Mouse (Mus musculus) heart, embryonic 10.5 days (tissue): ENCODE data around the gene Yap1. TPM values are rescaled to one million over a fixed set of nuclear protein-coding genes. Genes with fewer than 3 reads are reported as not detected.

Experiments
- DNase-seq: peaks from one replicate; pipeline ENCODE4 v3.0.0-alpha.2; 2017; ENCODE audit warnings: low spot score
- H3K27ac ChIP-seq: fragments of 300-500 bp; sonication (generic); 2 replicates; pipeline ENCODE4 v1.5.1; 2016; ENCODE audit warnings: mild to moderate bottlenecking
- H3K27me3 ChIP-seq: fragments of 300-500 bp; sonication (generic); 2 replicates; pipeline ENCODE4 v1.6.1; 2016; ENCODE audit warnings: mild to moderate bottlenecking; ENCODE audit not compliant: poor library complexity, insufficient read depth, severe bottlenecking
- H3K36me3 ChIP-seq: fragments of 300-500 bp; sonication (generic); 2 replicates; pipeline ENCODE4 v1.6.1; 2016; ENCODE audit warnings: mild to moderate bottlenecking, moderate library complexity
- H3K4me1 ChIP-seq: fragments of 300-500 bp; sonication (generic); 2 replicates; pipeline ENCODE4 v1.6.1; 2016; ENCODE audit warnings: mild to moderate bottlenecking
- H3K4me3 ChIP-seq: fragments of 300-500 bp; sonication (generic); 2 replicates; pipeline ENCODE4 v1.5.1; 2016; ENCODE audit warnings: mild to moderate bottlenecking, moderate library complexity
- H3K9me3 ChIP-seq: fragments of 300-500 bp; sonication (generic); 2 replicates; pipeline ENCODE4 v1.6.1; 2016; ENCODE audit warnings: mild to moderate bottlenecking, moderate library complexity
- WGBS: fragments of 180-500 bp; shearing (Covaris S2); methylation state at CpG from one replicate; pipeline ENCODE4 v1.1.7; 2016; 5-methylcytosine and 5-hydroxymethylcytosine counted together
- polyA plus RNA-seq: library from polyadenylated mRNA; unstranded; fragments of >200 nt; fragmentation: Nextera tagmentation; extraction: Ambion mirVana; gene quantifications from 2 replicates; pipeline ENCODE4 v1.2.1, GENCODE M21; 2016

The Yap1 gene
- polyA plus RNA-seq, 1 experiment from 2014 or later = 41.3 TPM

DNA sequence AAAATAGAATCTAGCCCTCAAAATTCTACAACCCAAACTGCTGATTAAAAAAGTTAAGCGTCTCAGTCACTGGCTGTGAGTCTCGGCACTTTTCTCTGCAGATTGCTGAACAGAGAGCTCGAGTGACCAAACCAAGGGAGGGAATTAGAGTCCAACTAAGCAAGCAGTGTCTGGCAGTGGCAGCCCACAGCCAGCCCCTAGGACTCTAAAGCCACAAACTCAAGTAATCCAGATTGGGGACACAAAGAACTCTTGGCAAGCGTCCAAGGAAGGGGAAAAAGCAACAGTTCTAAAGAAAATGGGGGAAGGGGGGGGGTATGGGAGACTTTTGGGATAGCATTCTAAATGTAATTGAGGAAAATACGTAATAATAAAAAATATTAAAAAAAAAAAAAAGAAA is 10.1 kb downstream of the Yap1 start:
- no peaks in the 10 kb centered on the region for H3K27me3 ChIP-seq
- peak overlapping the region; percentile 31; the same call in 1 of the 2 replicates for H3K27ac ChIP-seq
- peaks cover 37% of the 10 kb centered on the region for H3K4me1 ChIP-seq
- no peak for DNase-seq
- H3K4me3 ChIP-seq = no peak overlapping the region
- peaks cover 60% of the 10 kb centered on the region for H3K36me3 ChIP-seq
- WGBS = 68% methylated on average over 5 of the region's 5 CpGs
- H3K9me3 ChIP-seq = no peaks in the 10 kb centered on the region

DNA sequence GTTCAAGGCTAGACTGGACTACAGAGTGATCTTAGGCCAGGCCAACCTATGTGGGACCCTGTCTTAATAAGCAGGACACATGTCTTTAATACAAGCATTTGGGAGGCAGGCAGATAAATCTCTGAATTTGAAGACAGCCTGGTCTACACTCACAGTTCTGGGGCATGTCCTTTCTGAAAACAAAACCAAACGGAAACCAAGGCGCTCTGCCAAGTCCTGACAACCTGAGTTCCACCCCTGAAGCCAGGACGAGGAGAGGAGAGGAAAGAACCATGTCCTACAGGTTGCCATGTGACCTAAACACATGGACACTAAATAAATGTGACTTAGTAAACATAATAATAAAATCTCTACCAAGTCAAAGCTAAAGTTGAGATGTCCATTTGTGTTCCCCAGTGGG is 11.7 kb downstream of the Yap1 start:
- peaks cover 60% of the 10 kb centered on the region for H3K36me3 ChIP-seq
- H3K4me1 ChIP-seq = peaks cover 39% of the 10 kb centered on the region
- no peak overlapping the region for H3K4me3 ChIP-seq
- no peak overlapping the region for H3K27ac ChIP-seq
- no peaks in the 10 kb centered on the region for H3K9me3 ChIP-seq
- no peak for DNase-seq
- H3K27me3 ChIP-seq = no peaks in the 10 kb centered on the region
- WGBS = 69% methylated on average over 3 of the region's 3 CpGs

DNA sequence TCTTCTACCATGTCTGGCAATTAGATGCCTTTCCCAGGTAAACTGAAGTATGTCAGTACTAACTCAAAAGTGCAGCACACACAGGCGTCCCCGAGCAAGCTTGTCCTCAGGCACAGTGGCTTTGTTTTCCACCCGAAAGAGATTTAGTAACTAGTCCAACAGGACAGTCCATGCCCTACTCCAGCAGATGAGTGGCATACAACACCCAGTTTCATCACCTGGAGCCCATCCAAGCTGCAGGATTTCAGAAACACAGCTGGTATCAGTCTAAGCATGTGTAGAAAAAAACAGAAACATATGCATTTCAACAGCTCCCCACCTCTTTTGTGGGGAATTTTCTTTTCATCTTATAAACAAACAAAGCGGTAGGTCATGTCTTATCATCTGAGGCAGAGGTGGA is 13.5 kb downstream of the Yap1 start:
- no peak overlapping the region for H3K4me3 ChIP-seq
- no peaks in the 10 kb centered on the region for H3K9me3 ChIP-seq
- 75% methylated on average over 4 of the region's 4 CpGs for WGBS
- H3K36me3 ChIP-seq = peaks cover 61% of the 10 kb centered on the region
- H3K4me1 ChIP-seq = peaks cover 36% of the 10 kb centered on the region
- no peaks in the 10 kb centered on the region for H3K27me3 ChIP-seq
- no peak for DNase-seq
- no peak overlapping the region for H3K27ac ChIP-seq

DNA sequence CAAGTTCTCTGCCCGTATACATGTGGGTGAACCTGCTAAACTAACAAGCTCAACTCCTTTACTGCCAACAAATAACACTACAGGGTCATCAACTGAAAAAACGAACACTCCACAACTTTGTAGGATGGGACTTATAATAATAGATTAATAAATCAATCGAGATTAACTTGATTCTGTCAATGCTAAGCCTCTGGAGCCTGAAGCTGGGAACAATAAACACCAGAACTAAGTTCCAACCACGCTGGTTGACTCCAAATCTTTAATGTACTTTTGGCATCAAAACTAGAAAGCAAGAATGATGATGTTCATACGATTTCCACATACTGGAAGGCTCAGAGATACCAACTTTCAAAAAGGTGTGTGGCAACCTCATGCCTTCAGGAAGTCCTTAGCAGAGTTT is 17.3 kb downstream of the Yap1 start:
- H3K9me3 ChIP-seq = no peaks in the 10 kb centered on the region
- no peak for DNase-seq
- 87% methylated on average over 5 of the region's 5 CpGs for WGBS
- no peak overlapping the region for H3K4me3 ChIP-seq
- peaks cover 53% of the 10 kb centered on the region for H3K4me1 ChIP-seq
- no peaks in the 10 kb centered on the region for H3K27me3 ChIP-seq
- peaks cover 44% of the 10 kb centered on the region for H3K36me3 ChIP-seq
- H3K27ac ChIP-seq = no peak overlapping the region

DNA sequence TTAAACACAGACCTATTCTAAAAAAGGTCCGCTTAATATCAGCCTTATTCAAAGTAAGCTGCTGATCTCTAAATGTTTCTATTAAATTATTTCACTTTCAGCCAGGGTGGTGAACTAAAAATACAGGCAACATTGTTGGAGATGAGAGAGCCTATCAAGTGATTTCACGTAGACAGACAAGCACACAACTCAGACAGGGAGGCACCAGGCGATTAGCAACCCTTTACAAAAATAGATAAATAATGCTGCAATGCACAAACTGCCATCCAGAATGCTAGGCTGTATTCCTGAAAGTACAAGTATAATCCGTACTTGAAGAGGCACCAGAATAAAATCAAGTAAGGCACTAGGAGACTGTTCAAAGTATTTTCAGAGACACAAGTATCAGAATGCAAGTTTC is 20.1 kb downstream of the Yap1 start:
- H3K27ac ChIP-seq = peak overlapping the region; percentile 65; the same call in 1 of the 2 replicates
- H3K4me3 ChIP-seq = no peak overlapping the region
- DNase-seq = no peak
- no peaks in the 10 kb centered on the region for H3K9me3 ChIP-seq
- WGBS = 44% methylated on average over 4 of the region's 4 CpGs
- peaks cover 32% of the 10 kb centered on the region for H3K36me3 ChIP-seq
- H3K27me3 ChIP-seq = no peaks in the 10 kb centered on the region
- H3K4me1 ChIP-seq = peaks cover 48% of the 10 kb centered on the region

DNA sequence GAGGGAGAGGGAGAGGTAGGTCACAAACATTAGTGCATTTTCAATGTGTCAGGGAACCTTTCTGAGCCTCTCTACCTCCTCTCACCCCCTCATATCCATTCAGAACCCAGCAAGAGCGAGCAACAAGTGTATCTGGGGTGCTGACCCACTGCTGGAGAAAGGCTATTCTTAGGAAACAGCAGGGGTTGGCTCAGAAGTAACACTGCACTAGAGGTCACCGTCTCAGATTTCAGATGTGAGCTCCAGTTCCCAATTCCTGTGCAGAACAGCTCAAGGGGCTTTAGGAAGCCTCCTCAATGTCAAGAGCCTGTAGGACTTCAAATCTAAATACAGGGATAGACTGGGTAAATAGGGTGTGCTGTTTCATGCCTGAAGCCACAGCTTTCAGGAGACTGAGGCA is 20.7 kb downstream of the Yap1 start:
- H3K27ac ChIP-seq = peak overlapping the region; percentile 65
- no peak overlapping the region for H3K4me3 ChIP-seq
- no peaks in the 10 kb centered on the region for H3K27me3 ChIP-seq
- H3K9me3 ChIP-seq = no peaks in the 10 kb centered on the region
- peaks cover 29% of the 10 kb centered on the region for H3K36me3 ChIP-seq
- DNase-seq = no peak
- WGBS = 15% methylated on average over 2 of the region's 2 CpGs
- H3K4me1 ChIP-seq = peaks cover 48% of the 10 kb centered on the region

DNA sequence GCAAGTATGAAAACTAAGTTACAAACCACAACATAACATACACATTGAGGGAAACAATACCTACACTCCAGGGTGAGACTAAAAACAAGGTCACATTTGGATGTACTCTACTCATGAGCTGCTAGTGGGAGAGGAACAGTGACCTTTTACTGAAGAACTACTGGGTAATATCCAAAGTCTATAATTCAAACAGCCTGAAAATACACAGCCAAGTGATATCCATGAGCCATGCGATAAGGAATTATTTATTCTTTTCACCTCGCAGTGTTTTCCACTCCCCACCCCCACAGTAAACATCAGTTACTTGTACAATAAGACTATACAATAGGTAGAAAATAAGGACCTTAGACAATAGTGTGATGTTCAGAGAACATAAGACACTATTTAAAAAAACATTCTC is 24.2 kb downstream of the Yap1 start:
- Histone ChIP-seq H3K27ac (no peak overlapping the region), H3K27me3 (no peaks in the 10 kb centered on the region), H3K4me3 (no peak overlapping the region), H3K9me3 (no peaks in the 10 kb centered on the region), H3K4me1 (peaks cover 54% of the 10 kb centered on the region), H3K36me3 (peaks cover 20% of the 10 kb centered on the region)
- WGBS = 75% methylated on average over 2 of the region's 2 CpGs
- DNase-seq = no peak

DNA sequence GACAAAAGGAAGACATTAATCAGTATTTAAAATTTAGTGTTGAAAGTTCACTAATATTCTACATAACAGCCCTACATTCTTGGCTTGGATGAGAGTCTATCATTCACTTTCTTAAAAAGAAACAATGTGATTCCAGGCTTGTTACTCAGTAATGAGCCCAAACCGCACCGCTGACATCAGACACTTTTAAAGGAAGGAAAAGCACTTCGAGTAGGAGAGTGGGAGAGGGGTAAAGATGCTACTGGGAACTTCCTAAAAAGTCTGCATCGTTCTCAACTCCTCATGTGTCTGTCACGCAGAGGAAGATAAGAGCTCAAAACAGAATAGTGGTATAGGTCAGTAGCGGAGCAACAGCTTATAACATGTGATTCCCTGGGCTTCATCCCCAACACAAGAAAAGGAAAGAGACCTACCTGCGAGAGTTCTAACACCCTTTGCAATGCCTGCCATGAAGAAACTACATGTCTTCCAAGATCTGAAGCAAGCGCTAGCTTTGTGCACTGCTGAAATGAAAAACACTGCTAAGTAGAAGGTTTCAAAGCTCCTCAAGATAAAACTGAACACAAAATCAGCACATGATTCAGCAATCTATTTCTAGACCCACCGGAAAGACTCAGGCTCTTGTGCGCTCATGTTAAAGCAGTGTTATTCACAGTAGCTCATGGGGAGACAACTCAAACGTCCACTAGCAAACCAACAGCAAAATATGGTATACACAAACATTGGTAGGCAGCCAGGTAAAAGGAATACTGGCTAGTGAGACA is 25.1 kb downstream of the Yap1 start:
- Histone ChIP-seq H3K9me3 (no peaks in the 10 kb centered on the region), H3K27ac (peak overlapping the region; percentile 70), H3K4me1 (peaks cover 48% of the 10 kb centered on the region), H3K36me3 (peaks cover 24% of the 10 kb centered on the region), H3K4me3 (no peak overlapping the region), H3K27me3 (no peaks in the 10 kb centered on the region)
- WGBS = 56% methylated on average over 11 of the region's 11 CpGs
- DNase-seq = no peak

DNA sequence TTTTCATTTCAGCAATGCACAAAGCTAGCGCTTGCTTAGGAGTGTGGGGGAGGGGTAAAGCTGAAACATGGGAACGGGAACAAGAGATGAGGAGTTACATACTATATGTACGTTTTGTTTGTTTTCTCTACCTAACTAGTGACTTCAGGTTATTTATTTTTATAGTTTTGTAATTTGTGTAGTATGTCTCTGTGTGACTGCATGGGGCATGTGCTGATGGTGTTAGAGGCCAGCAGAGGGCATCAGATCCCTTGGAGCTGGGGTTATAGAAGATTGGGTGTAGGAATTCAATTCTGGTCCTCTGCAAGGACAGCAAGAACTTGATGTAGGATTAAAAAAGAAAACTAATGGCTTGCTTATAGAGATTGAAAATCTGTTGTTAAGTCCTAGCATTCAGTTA is 25.9 kb downstream of the Yap1 start:
- peaks cover 32% of the 10 kb centered on the region for H3K36me3 ChIP-seq
- no peak for DNase-seq
- H3K4me3 ChIP-seq = no peak overlapping the region
- H3K27me3 ChIP-seq = no peaks in the 10 kb centered on the region
- WGBS = 87% methylated on average over 3 of the region's 3 CpGs
- H3K27ac ChIP-seq = no peak overlapping the region
- peaks cover 42% of the 10 kb centered on the region for H3K4me1 ChIP-seq
- H3K9me3 ChIP-seq = no peaks in the 10 kb centered on the region

DNA sequence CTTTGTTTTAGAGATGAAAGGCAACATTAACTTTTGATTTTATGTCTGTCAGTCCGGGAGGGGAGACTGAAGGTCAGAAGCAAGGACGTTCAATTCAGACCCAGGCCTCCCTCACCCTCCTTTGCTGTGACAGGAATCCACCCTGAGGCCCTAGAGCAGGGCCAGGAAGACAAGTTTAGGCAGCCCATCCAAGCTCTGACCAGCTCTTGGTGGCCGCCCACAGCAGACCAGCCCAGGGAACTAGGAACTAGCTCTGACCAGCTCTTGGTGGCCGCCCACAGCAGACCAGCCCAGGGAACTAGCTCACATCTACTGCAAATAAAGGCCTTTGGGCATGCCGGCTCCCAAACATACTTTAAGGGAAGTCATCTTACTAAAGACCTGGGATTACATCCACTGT is 26.8 kb downstream of the Yap1 start:
- H3K9me3 ChIP-seq = no peaks in the 10 kb centered on the region
- no peak overlapping the region for H3K4me3 ChIP-seq
- DNase-seq = no peak
- peaks cover 41% of the 10 kb centered on the region for H3K36me3 ChIP-seq
- H3K4me1 ChIP-seq = peaks cover 34% of the 10 kb centered on the region; the same call in 1 of the 2 replicates
- WGBS = 69% methylated on average over 5 of the region's 5 CpGs
- peak overlapping the region; percentile 67; the same call in 1 of the 2 replicates for H3K27ac ChIP-seq
- no peaks in the 10 kb centered on the region for H3K27me3 ChIP-seq

DNA sequence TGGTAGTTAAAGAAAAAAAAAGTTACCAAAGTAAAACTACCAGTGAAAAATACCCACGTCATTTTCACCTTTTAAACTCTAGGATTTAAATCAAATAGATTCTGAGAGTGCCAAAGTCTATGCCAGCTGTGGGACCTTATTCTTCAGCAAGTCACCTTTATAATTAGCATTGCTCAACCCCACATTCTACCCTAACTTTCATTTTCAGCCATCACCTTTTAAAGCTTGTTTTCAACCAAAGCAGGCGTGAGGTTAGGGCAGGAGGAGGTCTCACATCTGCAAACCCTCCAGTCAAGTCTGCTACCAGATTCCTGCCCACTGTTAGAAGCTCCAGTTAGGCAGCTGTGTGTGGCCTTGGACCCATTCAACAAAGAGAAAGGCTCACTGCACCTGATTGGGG is 32.4 kb downstream of the Yap1 start:
- Histone ChIP-seq H3K9me3 (no peaks in the 10 kb centered on the region), H3K4me1 (peaks cover 26% of the 10 kb centered on the region), H3K27ac (no peak overlapping the region), H3K36me3 (peaks cover 41% of the 10 kb centered on the region), H3K27me3 (no peaks in the 10 kb centered on the region), H3K4me3 (no peak overlapping the region)
- 74% methylated on average over 2 of the region's 2 CpGs for WGBS
- DNase-seq = no peak

DNA sequence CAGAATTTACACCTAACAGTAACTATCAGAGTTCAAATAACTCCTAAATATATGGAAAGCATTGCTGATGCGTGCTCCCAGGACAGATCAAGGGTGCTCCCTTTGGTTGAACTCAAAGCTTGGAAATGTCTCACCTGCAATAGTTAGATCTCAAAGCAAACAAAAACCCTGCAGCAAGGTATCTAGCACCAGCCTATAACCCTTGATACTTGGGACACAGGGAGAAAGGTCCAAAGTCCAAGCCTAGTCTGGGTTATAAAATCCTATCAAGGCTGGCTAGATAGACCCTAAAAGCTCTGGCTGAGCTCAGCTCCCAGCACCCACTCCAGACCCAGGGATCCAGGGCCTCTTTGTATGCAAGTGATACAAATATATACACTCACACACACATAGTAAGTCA is 36.4 kb downstream of the Yap1 start:
- Histone ChIP-seq H3K4me3 (no peak overlapping the region), H3K27ac (no peak overlapping the region), H3K36me3 (peaks cover 35% of the 10 kb centered on the region), H3K4me1 (peaks cover 33% of the 10 kb centered on the region), H3K27me3 (no peaks in the 10 kb centered on the region), H3K9me3 (no peaks in the 10 kb centered on the region)
- 93% methylated on average over 1 of the region's 1 CpGs for WGBS
- no peak for DNase-seq

DNA sequence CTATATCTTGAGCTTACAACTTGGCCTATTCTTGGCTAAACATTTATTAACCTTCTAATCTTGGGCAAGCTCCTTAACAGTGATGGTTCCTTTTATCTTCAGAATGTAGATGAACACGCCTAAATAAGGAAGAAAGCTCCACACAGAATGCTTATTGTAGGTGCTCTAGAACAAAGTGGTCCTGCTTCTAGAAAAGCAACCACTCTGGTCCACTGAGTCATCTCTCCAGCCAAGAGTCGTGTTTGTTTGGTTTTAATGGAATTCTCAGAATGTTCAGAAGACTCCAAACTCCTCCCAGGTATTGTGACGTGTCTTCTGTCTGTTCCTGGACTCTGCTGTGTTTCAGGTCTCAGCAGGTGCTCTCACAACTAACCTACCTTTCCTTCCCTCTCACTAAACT is 38.8 kb downstream of the Yap1 start:
- WGBS = 72% methylated on average over 3 of the region's 3 CpGs
- peaks cover 28% of the 10 kb centered on the region for H3K36me3 ChIP-seq
- no peaks in the 10 kb centered on the region for H3K27me3 ChIP-seq
- peaks cover 39% of the 10 kb centered on the region for H3K4me1 ChIP-seq
- no peak overlapping the region for H3K4me3 ChIP-seq
- H3K27ac ChIP-seq = no peak overlapping the region
- no peaks in the 10 kb centered on the region for H3K9me3 ChIP-seq
- DNase-seq = no peak

DNA sequence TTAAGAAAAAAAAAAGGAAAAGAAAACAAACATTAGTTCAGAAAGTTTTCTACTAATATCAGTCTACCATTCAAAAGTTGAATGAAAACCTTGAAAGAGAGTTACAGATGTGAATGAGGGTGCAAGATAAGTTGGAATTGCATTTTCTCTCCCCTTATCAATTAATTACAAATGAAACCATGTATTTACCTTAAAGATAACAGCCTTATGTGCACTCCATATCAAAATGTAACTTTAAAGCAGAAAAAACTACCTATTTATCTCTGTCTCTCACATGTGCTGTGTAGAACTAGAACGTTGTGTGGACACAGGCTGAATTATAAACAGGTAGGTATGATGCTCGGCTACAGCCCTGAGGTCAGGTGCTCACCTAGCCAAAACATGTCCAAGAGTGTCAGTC is 40.5 kb downstream of the Yap1 start:
- peaks cover 47% of the 10 kb centered on the region for H3K4me1 ChIP-seq
- DNase-seq = no peak
- H3K36me3 ChIP-seq = peaks cover 28% of the 10 kb centered on the region
- WGBS = 92% methylated on average over 2 of the region's 2 CpGs
- no peaks in the 10 kb centered on the region for H3K9me3 ChIP-seq
- H3K27ac ChIP-seq = no peak overlapping the region
- H3K4me3 ChIP-seq = no peak overlapping the region
- H3K27me3 ChIP-seq = no peaks in the 10 kb centered on the region
